Mouse (Mus musculus) lung, postnatal 0 days (tissue): ENCODE data around the gene Hrasls5.

Source experiments
- CTCF ChIP-seq: IDR thresholded peaks from 2 replicates; pipeline ENCODE4 v1.5.1; 2016; ENCODE audit warnings: antibody characterized with exemption, mild to moderate bottlenecking
- EP300 ChIP-seq: IDR thresholded peaks from 2 replicates; pipeline ENCODE4 v1.6.1; 2016; ENCODE audit warnings: antibody characterized with exemption, mild to moderate bottlenecking, control low read depth

DNA sequence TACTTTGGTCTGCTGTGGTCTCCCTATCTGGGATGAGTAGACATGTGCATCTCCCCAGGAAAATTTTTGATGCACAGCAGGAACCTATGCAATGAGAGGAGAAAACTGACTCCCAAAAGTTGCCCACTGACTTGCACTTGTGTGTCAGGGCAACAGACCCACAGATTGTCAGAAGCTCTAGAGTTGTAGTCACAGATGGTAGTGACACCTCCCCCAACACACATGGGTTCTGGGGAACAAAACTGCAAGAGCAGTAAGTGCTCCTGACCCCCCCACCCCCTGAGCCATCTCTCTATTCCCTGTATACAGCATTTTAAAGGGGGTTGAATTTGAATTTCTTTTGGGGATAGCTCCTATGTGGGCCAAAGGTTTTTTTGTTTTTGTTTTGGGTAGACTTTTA lies 21.5 kb upstream of the Hrasls5 start:
- no peak for TF ChIP-seq CTCF
- TF ChIP-seq EP300 = no peak
